Mouse (Mus musculus): Measurements from ENCODE around the gene Eln. TPM values are rescaled to one million over a fixed set of nuclear protein-coding genes. Genes with fewer than 3 reads are reported as not detected.

Eln gene
- total and polyA plus RNA-seq, 3 experiments: not detected

GRCm38 (mm10) chr5:134692704-134693103 is 54.4 kb downstream of the Eln start:
- Histone ChIP-seq H3K4me1 (ENCODE audit: control insufficient read depth in 1 of 2, insufficient read depth in 2 of 2, low read length in 2 of 2) (no peaks in the 10 kb centered on the region), H3K27me3 (ENCODE audit: control insufficient read depth in 1 of 2, insufficient read depth in 2 of 2, low read length in 2 of 2) (no peaks in the 10 kb centered on the region), H3K36me3 (ENCODE audit: control insufficient read depth in 1 of 2, insufficient read depth in 2 of 2, low read length in 2 of 2) (0 out of 4 replicates have a peak, but pooled peaks cover 0 to 5% of the 10 kb centered on the region in 2 experiments), H3K9ac (ENCODE audit: control insufficient read depth, low read depth, low read length, poor library complexity, severe bottlenecking) (no peak overlapping the region), H3K27ac (ENCODE audit: control insufficient read depth, low read depth, low read length) (no peak overlapping the region), H3K79me2 (ENCODE audit: control insufficient read depth, insufficient read depth, low read length, poor library complexity) (peaks cover 4% of the 10 kb centered on the region; the same call in 1 of the 2 replicates), H3K9me3 (replicated peaks; ENCODE audit: insufficient read depth, low read length) (no peaks in the 10 kb centered on the region), H3K4me3 (ENCODE audit: control insufficient read depth in 1 of 2, insufficient read depth in 1 of 2, low read depth in 2 of 2, low read length in 2 of 2) (no peak overlapping the region)
- TF ChIP-seq POLR2A (IDR thresholded peaks at IDR 0.05; ENCODE audit: control insufficient read depth in 1 of 2, insufficient read depth in 1 of 2, low read depth in 1 of 2, low read length in 2 of 2, poor library complexity in 1 of 2): no peak
- TF ChIP-seq CTCF (IDR thresholded peaks at IDR 0.05 in 2 of 3, conservative IDR thresholded peaks at IDR 0.05 in 1 of 3; ENCODE audit: control insufficient read depth in 1 of 3, insufficient read depth in 1 of 3, low read depth in 2 of 3, low read length in 3 of 3, poor library complexity in 1 of 3, severe bottlenecking in 1 of 3): no peak
- no peak for TF ChIP-seq ZKSCAN1 (IDR thresholded peaks at IDR 0.05; ENCODE audit: low read depth, low read length)
- TF ChIP-seq NRF1 (IDR thresholded peaks at IDR 0.05; ENCODE audit: insufficient read depth, low read depth, low read length, poor library complexity, severe bottlenecking): no peak
- TF ChIP-seq HCFC1 (IDR thresholded peaks at IDR 0.05; ENCODE audit: low read depth, low read length): no peak
- TF ChIP-seq MXI1 (IDR thresholded peaks at IDR 0.05; ENCODE audit: low read depth, low read length): no peak
- TF ChIP-seq CHD2 (IDR thresholded peaks at IDR 0.05; ENCODE audit: low read length): no peak
- no peak for TF ChIP-seq ELF1 (IDR thresholded peaks at IDR 0.05; ENCODE audit: low read depth, low read length)
- TF ChIP-seq RAD21 (IDR thresholded peaks at IDR 0.05; ENCODE audit: low read depth, low read length): no peak
- no peak for TF ChIP-seq KAT2A (conservative IDR thresholded peaks at IDR 0.05; ENCODE audit: low read depth, low read length)
- no peak for TF ChIP-seq SIN3A (IDR thresholded peaks at IDR 0.05; ENCODE audit: low read length)
- TF ChIP-seq ZC3H11A (IDR thresholded peaks at IDR 0.05; ENCODE audit: low read depth, low read length): no peak
- no peak for TF ChIP-seq GATA1 (IDR thresholded peaks at IDR 0.05; ENCODE audit: low read depth, low read length)
- TF ChIP-seq USF2 (IDR thresholded peaks at IDR 0.05; ENCODE audit: borderline replicate concordance in 1 of 2, insufficient read depth in 1 of 2, low read depth in 1 of 2, low read length in 2 of 2): no peak
- TF ChIP-seq ZMIZ1 (IDR thresholded peaks at IDR 0.05; ENCODE audit: low read depth, low read length): no peak
- DNase-seq (ENCODE audit: low read depth, low spot score): no peak

GRCm38 (mm10) chr5:134688718-134689284 is 58.3 kb downstream of the Eln start:
- H3K4me3 ChIP-seq (ENCODE audit: control insufficient read depth in 1 of 2, insufficient read depth in 1 of 2, low read depth in 2 of 2, low read length in 2 of 2): peak overlapping the region; percentile 45 to 67
- H3K4me1 ChIP-seq (ENCODE audit: control insufficient read depth in 1 of 2, insufficient read depth in 2 of 2, low read length in 2 of 2): no peaks in the 10 kb centered on the region
- H3K36me3 ChIP-seq (ENCODE audit: control insufficient read depth in 1 of 2, insufficient read depth in 2 of 2, low read length in 2 of 2): 0 out of 4 replicates have a peak, but pooled peaks cover 0 to 5% of the 10 kb centered on the region in 2 experiments
- H3K9ac ChIP-seq (ENCODE audit: control insufficient read depth, low read depth, low read length, poor library complexity, severe bottlenecking): no peak overlapping the region
- H3K9me3 ChIP-seq (replicated peaks; ENCODE audit: insufficient read depth, low read length): no peaks in the 10 kb centered on the region
- peaks cover 4% of the 10 kb centered on the region; the same call in 1 of the 2 replicates for H3K79me2 ChIP-seq (ENCODE audit: control insufficient read depth, insufficient read depth, low read length, poor library complexity)
- H3K27me3 ChIP-seq (ENCODE audit: control insufficient read depth in 1 of 2, insufficient read depth in 2 of 2, low read length in 2 of 2): no peaks in the 10 kb centered on the region
- DNase-seq (ENCODE audit: low read depth, low spot score): peak; percentile 99
- TF ChIP-seq HCFC1 (IDR thresholded peaks at IDR 0.05; ENCODE audit: low read depth, low read length) (0 out of 2 replicates have a peak, but pooled peaks have one; percentile 55), ETS1 (IDR thresholded peaks at IDR 0.05; ENCODE audit: low read depth, low read length) (peak; percentile 66), CTCF (IDR thresholded peaks at IDR 0.05 in 2 of 3, conservative IDR thresholded peaks at IDR 0.05 in 1 of 3; ENCODE audit: control insufficient read depth in 1 of 3, insufficient read depth in 1 of 3, low read depth in 2 of 3, low read length in 3 of 3, poor library complexity in 1 of 3, severe bottlenecking in 1 of 3) (peak in 2 of 3 experiments; percentile 23 to 31; a peak in 3 of 6 replicates), RAD21 (IDR thresholded peaks at IDR 0.05; ENCODE audit: low read depth, low read length) (no peak), MXI1 (IDR thresholded peaks at IDR 0.05; ENCODE audit: low read depth, low read length) (peak; percentile 56; the same call in 1 of the 2 replicates), NRF1 (IDR thresholded peaks at IDR 0.05; ENCODE audit: insufficient read depth, low read depth, low read length, poor library complexity, severe bottlenecking) (peak; percentile 70), ZNF384 (IDR thresholded peaks at IDR 0.05; ENCODE audit: low read depth, low read length) (no peak), GABPA (IDR thresholded peaks at IDR 0.05; ENCODE audit: low read depth, low read length) (no peak), NELFE (IDR thresholded peaks at IDR 0.05; ENCODE audit: low read depth, low read length) (no peak), JUND (IDR thresholded peaks at IDR 0.05; ENCODE audit: low read depth, low read length) (no peak), TCF12 (IDR thresholded peaks at IDR 0.05; ENCODE audit: low read depth, low read length) (0 out of 2 replicates have a peak, but pooled peaks have one; percentile 7), SIN3A (IDR thresholded peaks at IDR 0.05; ENCODE audit: low read length) (peak; percentile 53; the same call in 1 of the 2 replicates), MYB (IDR thresholded peaks at IDR 0.05; ENCODE audit: low read depth, low read length) (no peak)
- no peak overlapping the region for H3K27ac ChIP-seq (ENCODE audit: control insufficient read depth, low read depth, low read length)

Measured in MEL (cell line).